Mouse (Mus musculus) megakaryocyte progenitor cell, adult 5-6 weeks (primary cell): Measurements from ENCODE around the gene Bcl2a1b. TPM values are rescaled to one million over a fixed set of nuclear protein-coding genes. Genes with fewer than 3 reads are reported as not detected.
"Not testable (repeated sequence)": the region's sequence is repeated elsewhere in the genome, so short reads cannot be mapped to it uniquely, and the experiment has no call there.

ENCODE experiments used
- ATAC-seq: replicated peaks from 2 replicates; pipeline ENCODE4 v1.8.0; 2016; ENCODE audit warnings: mild to moderate bottlenecking, moderate TSS enrichment, inconsistent platforms; ENCODE audit not compliant: poor library complexity
- total RNA-seq, 2 experiments: library from RNA; stranded (forward) in 1 of 2; stranded (reverse) in 1 of 2; fragments of 157-497, 149-512 nt in 1 of 2; fragments of 200-1000 nt in 1 of 2; gene quantifications; 2 replicates each; pipeline versions ENCODE4 v1.2.3 to v1.2.4; 2015 to 2017

Gene Bcl2a1b
- total RNA-seq, 2 experiments from 2014 or later: 0.83 TPM; not detected in 1

GRCm38 (mm10) chr9:89240516-89241019, 41.6 kb downstream of the Bcl2a1b start:
- not testable (repeated sequence) for ATAC-seq

DNA sequence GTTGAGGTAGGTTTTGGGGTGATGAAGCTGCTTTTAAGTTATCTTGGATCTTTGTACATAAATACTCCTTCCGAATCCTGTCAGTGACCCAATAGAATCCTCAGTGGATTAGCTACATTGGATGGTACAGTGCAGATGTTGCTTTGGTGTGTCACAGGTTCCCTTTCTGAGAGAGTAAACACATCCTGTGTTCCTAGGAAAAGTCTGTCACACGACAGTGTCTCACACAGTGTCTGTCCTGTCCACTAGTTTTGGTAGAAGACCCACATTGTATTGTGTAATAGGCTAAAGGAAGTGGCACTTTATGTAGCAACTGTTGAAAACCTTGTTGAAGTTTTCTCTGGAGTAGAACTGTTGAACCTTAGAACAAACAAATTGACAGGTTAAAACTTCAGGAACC, 54.4 kb downstream of the Bcl2a1b start:
- peak; percentile 79 for ATAC-seq

DNA sequence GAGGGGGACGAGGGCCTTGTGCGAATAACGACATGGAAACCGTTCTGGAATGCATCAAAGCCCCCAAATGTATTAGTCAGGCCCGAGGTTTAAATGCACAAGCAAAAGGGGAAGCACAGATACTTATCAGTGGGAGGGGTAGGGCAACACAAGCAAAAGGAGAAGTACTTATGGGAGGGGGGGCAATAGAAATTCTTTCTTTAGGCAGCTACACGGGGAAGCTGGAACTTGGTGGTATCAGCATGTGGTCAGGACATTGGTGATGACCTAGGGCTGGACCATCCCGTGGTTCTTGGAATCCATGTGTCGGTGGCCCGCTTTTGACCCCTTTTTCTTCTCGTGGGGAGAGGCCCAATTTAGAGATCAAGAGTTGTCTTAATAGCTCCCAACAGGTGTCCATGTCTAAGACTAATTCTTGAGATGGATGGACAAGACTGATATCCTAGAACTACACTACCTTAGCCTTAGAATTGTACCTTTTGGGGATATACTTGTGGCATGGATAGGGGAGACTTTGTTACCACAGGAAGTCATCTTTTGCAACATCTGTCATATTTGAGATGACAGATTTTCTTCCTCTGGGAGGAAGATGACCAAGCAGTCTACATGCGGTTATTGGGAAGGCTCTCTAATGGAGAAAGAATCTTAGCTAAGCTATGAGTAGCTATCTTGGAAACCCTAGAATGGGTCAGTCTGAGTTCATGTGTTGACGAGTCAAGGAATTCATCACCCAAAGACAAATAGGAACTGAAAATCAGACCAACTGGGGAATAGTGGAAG, 57.7 kb downstream of the Bcl2a1b start:
- ATAC-seq: peak; percentile 73

Other genes starting within 250 kb of the Bcl2a1b start
- gene Bcl2a1a, start 242.3 kb upstream of the Bcl2a1b start, total RNA-seq (2015): 0.42 and 0.64 TPM in 2 replicates
- not detected in 2 replicates for gene Bcl2a1a, start 242.3 kb upstream of the Bcl2a1b start, total RNA-seq (2017)
- not detected in 2 replicates for gene Trim43b, start 106.4 kb upstream of the Bcl2a1b start, total RNA-seq (2015)
- gene Trim43b, start 106.4 kb upstream of the Bcl2a1b start, total RNA-seq (2017): not detected in 2 replicates
- 1.1 TPM in 1 of 2 replicates, not detected in the other for gene Gm29094, start 170 bp downstream of the Bcl2a1b start, total RNA-seq (2015)
- gene Gm29094, start 170 bp downstream of the Bcl2a1b start, total RNA-seq (2017): not detected in 2 replicates
- 23.7 and 28.5 TPM in 2 replicates for gene Mthfs, start 11.5 kb downstream of the Bcl2a1b start, total RNA-seq (2015)
- gene Mthfs, start 11.5 kb downstream of the Bcl2a1b start, total RNA-seq (2017): 12.5 and 13.8 TPM in 2 replicates